Mouse (Mus musculus) heart, embryonic 15.5 days (tissue): ENCODE data around the gene Apoc1. TPM values are rescaled to one million over a fixed set of nuclear protein-coding genes. Genes with fewer than 3 reads are reported as not detected.

ENCODE experiments used
- ATAC-seq: fragments of 200-750 bp; cut with Nextera tagmentation; replicated peaks from 2 replicates; pipeline ENCODE4 v1.8.0; 2017; ENCODE audit warnings: low read depth, moderate TSS enrichment; ENCODE audit not compliant: insufficient number of reproducible peaks, insufficient read depth, low FRiP score
- H3K27ac ChIP-seq: fragments of 300-500 bp; sonication (generic); 2 replicates; pipeline ENCODE4 v1.5.1; 2015; ENCODE audit warnings: mild to moderate bottlenecking, inconsistent platforms
- H3K27me3 ChIP-seq: fragments of 300-500 bp; sonication (generic); 2 replicates; pipeline ENCODE4 v1.6.1; 2015; ENCODE audit warnings: inconsistent platforms
- H3K36me3 ChIP-seq: fragments of 300-500 bp; sonication (generic); 2 replicates; pipeline ENCODE4 v1.6.1; 2015; ENCODE audit warnings: mild to moderate bottlenecking, inconsistent platforms
- H3K4me1 ChIP-seq: fragments of 300-500 bp; sonication (generic); replicated peaks from 2 replicates; pipeline ENCODE4 v1.6.1; 2015; ENCODE audit warnings: inconsistent platforms
- H3K4me2 ChIP-seq: fragments of 300-500 bp; sonication (generic); 2 replicates; pipeline ENCODE4 v1.6.1; 2015; ENCODE audit warnings: inconsistent platforms, mild to moderate bottlenecking, moderate library complexity
- H3K4me3 ChIP-seq: fragments of 300-500 bp; sonication (generic); 2 replicates; pipeline ENCODE4 v1.5.1; 2015; ENCODE audit warnings: mild to moderate bottlenecking, inconsistent platforms
- H3K9ac ChIP-seq: fragments of 300-500 bp; sonication (generic); 2 replicates; pipeline ENCODE4 v1.6.1; 2015; ENCODE audit warnings: mild to moderate bottlenecking, inconsistent platforms
- H3K9me3 ChIP-seq: fragments of 300-500 bp; sonication (generic); replicated peaks from 2 replicates; pipeline ENCODE4 v1.6.1; 2016; ENCODE audit warnings: inconsistent platforms
- WGBS: fragments of 180-500 bp; shearing (Covaris S2); methylation state at CpG from one replicate; pipeline ENCODE4 v1.1.7; 2015; ENCODE audit warnings: mixed read lengths; 5-methylcytosine and 5-hydroxymethylcytosine counted together
- polyA plus RNA-seq: library from polyadenylated mRNA; unstranded; fragments of >200 nt; fragmentation: Nextera tagmentation; extraction: Ambion mirVana; gene quantifications from 2 replicates; pipeline ENCODE4 v1.2.1, GENCODE M21; 2015

The Apoc1 gene
- 12.3 and 17.0 TPM in 2 replicates for polyA plus RNA-seq

DNA sequence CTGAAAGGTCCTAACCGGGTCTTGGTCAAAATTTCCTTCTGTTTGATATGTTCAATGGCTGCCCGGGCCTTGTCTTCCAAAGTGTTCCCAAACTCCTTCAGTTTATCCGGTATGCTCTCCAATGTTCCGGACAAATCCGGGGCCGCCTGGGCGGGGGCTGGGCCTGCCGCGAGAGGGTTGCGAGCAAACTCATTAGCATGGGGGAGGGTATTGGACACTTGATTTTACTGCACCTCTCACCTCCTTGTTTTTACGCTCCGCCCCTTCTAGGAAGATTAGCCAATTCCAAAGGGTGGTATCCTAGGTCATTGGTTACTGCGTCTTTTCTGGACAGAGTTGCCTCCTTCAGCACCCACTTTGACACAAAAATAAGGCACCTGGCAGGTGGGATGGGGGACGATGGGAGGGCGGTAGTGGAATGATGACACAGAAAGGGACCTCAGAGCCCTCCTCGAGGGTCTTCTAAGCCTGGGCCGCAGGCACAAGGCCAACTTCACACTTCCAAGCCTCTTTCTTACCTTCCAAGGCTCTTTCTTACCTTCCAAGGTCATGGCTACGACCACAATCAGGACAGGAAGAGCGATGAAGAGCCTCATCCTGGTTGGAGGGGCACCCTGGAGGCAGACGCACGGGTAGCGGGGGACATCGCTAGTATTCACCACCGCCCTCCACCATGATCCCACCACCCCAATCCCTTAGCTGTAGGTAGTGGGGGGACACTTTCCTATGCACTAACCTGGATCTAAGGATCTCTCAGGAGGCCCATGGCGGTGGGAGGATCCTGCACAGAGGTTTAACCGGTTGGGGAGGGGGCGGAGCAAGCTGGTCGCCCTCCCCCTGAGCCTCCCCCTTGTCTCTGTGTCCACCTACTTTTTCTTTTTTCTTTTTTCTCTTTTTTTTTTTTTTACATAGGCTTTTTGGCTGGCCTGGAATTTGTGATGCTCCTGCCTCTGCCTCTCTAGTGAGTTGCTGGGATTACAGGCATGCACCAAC, at the start of gene Apoc1:
TSS of gene Apoc1 (minus strand) at position 788 of the 993 bp plus-strand sequence.
- H3K27ac ChIP-seq: peak within 1 kb of the TSS; percentile 77
- no peak within 1 kb of the TSS for H3K4me3 ChIP-seq
- H3K4me2 ChIP-seq: peak within 1 kb of the TSS; percentile 13; the same call in 1 of the 2 replicates
- H3K27me3 ChIP-seq: no peaks in the 10 kb centered on the region
- H3K4me1 ChIP-seq: peaks cover 39% of the 10 kb centered on the region
- ATAC-seq: no peak
- 53% methylated on average over 28 of the region's 28 CpGs for WGBS
- H3K9me3 ChIP-seq: no peaks in the 10 kb centered on the region
- peaks cover 9% of the 10 kb centered on the region; the same call in 1 of the 2 replicates for H3K36me3 ChIP-seq
- no peak within 1 kb of the TSS for H3K9ac ChIP-seq

GRCm38 (mm10) chr7:19741329-19742031, 49.0 kb upstream of the Apoc1 start:
- H3K27me3 ChIP-seq: no peaks in the 10 kb centered on the region
- H3K9ac ChIP-seq: no peak overlapping the region
- no peak overlapping the region for H3K4me2 ChIP-seq
- no peak for ATAC-seq
- peaks cover 28% of the 10 kb centered on the region for H3K36me3 ChIP-seq
- peak overlapping the region; percentile 18; the same call in 1 of the 2 replicates for H3K27ac ChIP-seq
- WGBS: 34% methylated on average over 8 of the region's 8 CpGs
- no peak overlapping the region for H3K4me3 ChIP-seq
- no peaks in the 10 kb centered on the region for H3K9me3 ChIP-seq
- H3K4me1 ChIP-seq: peaks cover 42% of the 10 kb centered on the region

- Histone ChIP-seq H3K4me2 (no peak overlapping the region), H3K36me3 (peaks cover 29% of the 10 kb centered on the region), H3K4me1 (peaks cover 31% of the 10 kb centered on the region), H3K27me3 (no peaks in the 10 kb centered on the region), H3K9me3 (no peaks in the 10 kb centered on the region), H3K27ac (no peak overlapping the region), H3K9ac (no peak overlapping the region), H3K4me3 (no peak overlapping the region)
- 76% methylated on average over 11 of the region's 11 CpGs for WGBS
- ATAC-seq: no peak
These were observed 47.8 kb upstream of the Apoc1 start for GRCm38 (mm10) chr7:19740269-19740668.

GRCm38 (mm10) chr7:19738771-19739170, 46.3 kb upstream of the Apoc1 start:
- Histone ChIP-seq H3K4me3 (no peak overlapping the region), H3K4me2 (no peak overlapping the region), H3K36me3 (peaks cover 34% of the 10 kb centered on the region), H3K9ac (no peak overlapping the region), H3K27ac (no peak overlapping the region), H3K4me1 (peaks cover 16% of the 10 kb centered on the region), H3K9me3 (no peaks in the 10 kb centered on the region), H3K27me3 (no peaks in the 10 kb centered on the region)
- WGBS: 92% methylated on average over 3 of the region's 3 CpGs
- no peak for ATAC-seq

- Histone ChIP-seq H3K4me3 (no peak overlapping the region), H3K27ac (no peak overlapping the region), H3K4me1 (peaks cover 8% of the 10 kb centered on the region), H3K4me2 (no peak overlapping the region), H3K27me3 (no peaks in the 10 kb centered on the region), H3K36me3 (peaks cover 46% of the 10 kb centered on the region), H3K9me3 (no peaks in the 10 kb centered on the region), H3K9ac (no peak overlapping the region)
- no peak for ATAC-seq
- 85% methylated on average over 16 of the region's 16 CpGs for WGBS
These were observed 44.1 kb upstream of the Apoc1 start for GRCm38 (mm10) chr7:19736389-19737057.

DNA sequence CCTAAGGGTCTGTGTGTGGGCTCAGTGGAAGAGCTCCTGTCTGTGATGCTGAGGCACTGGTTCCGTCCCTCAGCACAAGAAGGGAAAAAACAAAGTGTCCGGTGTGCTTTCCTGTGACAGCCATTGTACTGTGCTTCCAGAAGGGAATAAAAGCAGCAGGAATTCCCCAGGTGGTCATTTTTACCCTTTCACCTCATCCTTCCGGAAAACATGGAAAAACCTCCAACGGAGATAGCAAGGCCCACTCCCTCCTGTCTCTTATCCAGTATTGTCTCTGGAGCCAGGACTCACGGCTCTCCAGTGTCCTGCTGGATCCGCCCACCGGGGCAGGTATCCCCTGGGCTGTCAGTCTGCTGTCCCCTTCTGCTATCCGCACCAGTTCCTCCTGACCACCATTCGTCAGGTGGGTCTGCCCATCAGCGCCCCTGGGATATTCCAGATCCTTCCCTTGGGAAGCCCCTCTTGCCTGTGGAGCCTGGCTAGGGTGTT, 41.8 kb upstream of the Apoc1 start:
- Histone ChIP-seq H3K36me3 (peaks cover 64% of the 10 kb centered on the region), H3K27me3 (no peaks in the 10 kb centered on the region), H3K9me3 (no peaks in the 10 kb centered on the region), H3K9ac (no peak overlapping the region), H3K27ac (no peak overlapping the region), H3K4me3 (no peak overlapping the region), H3K4me1 (no peaks in the 10 kb centered on the region), H3K4me2 (no peak overlapping the region)
- 81% methylated on average over 10 of the region's 10 CpGs for WGBS
- ATAC-seq: no peak

GRCm38 (mm10) chr7:19726541-19726940, 34.1 kb upstream of the Apoc1 start:
- peaks cover 63% of the 10 kb centered on the region for H3K36me3 ChIP-seq
- no peak overlapping the region for H3K4me3 ChIP-seq
- WGBS: 86% methylated on average over 4 of the region's 4 CpGs
- no peak for ATAC-seq
- H3K4me2 ChIP-seq: no peak overlapping the region
- no peaks in the 10 kb centered on the region for H3K4me1 ChIP-seq
- no peak overlapping the region for H3K9ac ChIP-seq
- no peaks in the 10 kb centered on the region for H3K9me3 ChIP-seq
- H3K27ac ChIP-seq: no peak overlapping the region
- H3K27me3 ChIP-seq: no peaks in the 10 kb centered on the region

- WGBS: 94% methylated on average over 12 of the region's 12 CpGs
- Histone ChIP-seq H3K4me2 (no peak overlapping the region), H3K4me3 (no peak overlapping the region), H3K9me3 (no peaks in the 10 kb centered on the region; the same call in 1 of the 2 replicates), H3K27ac (no peak overlapping the region), H3K4me1 (no peaks in the 10 kb centered on the region), H3K27me3 (no peaks in the 10 kb centered on the region), H3K9ac (no peak overlapping the region), H3K36me3 (peaks cover 55% of the 10 kb centered on the region)
- no peak for ATAC-seq
These were observed 31.7 kb upstream of the Apoc1 start for GRCm38 (mm10) chr7:19724167-19724566.

GRCm38 (mm10) chr7:19722754-19723195, 30.3 kb upstream of the Apoc1 start:
- peak overlapping the region; percentile 60 for H3K27ac ChIP-seq
- peak; percentile 54 for ATAC-seq
- H3K4me2 ChIP-seq: no peak overlapping the region
- H3K36me3 ChIP-seq: peaks cover 42% of the 10 kb centered on the region
- no peaks in the 10 kb centered on the region for H3K27me3 ChIP-seq
- no peaks in the 10 kb centered on the region for H3K4me1 ChIP-seq
- no peak overlapping the region for H3K4me3 ChIP-seq
- WGBS: 75% methylated on average over 6 of the region's 6 CpGs
- no peaks in the 10 kb centered on the region; the same call in 1 of the 2 replicates for H3K9me3 ChIP-seq
- no peak overlapping the region for H3K9ac ChIP-seq

DNA sequence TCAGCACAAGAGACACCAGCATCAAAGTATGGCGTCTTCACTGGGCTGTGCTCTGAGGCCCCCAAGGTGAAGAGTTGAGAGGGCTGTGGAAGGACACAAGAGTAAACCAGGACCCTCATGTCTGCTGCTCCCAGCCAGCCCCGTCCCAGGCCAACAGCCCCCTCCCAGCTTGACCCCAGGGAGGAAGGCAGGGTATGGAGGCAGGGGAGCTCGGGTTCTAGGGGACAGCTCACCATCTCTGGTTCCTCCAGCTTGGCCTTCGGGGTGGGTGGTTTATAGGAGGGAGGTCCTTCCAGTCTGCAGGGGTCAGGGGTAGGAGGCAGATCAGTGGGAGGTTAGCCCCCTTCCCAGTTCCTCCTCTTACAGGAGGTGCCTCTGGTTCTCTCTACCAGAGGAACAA, 26.7 kb upstream of the Apoc1 start:
- Histone ChIP-seq H3K36me3 (peaks cover 20% of the 10 kb centered on the region), H3K4me1 (peaks cover 17% of the 10 kb centered on the region), H3K4me2 (no peak overlapping the region), H3K4me3 (no peak overlapping the region), H3K27me3 (no peaks in the 10 kb centered on the region), H3K9ac (no peak overlapping the region), H3K27ac (no peak overlapping the region), H3K9me3 (no peaks in the 10 kb centered on the region; the same call in 1 of the 2 replicates)
- ATAC-seq: no peak
- 91% methylated on average over 4 of the region's 4 CpGs for WGBS
